Mouse (Mus musculus) lung, adult 2 months (tissue): Measurements from ENCODE around the gene Mrgpre.

Experiments used
- CTCF ChIP-seq: fragments of 200-500 bp; IDR thresholded peaks from 2 replicates; pipeline ENCODE4 v1.5.1; 2011; ENCODE audit warnings: mild to moderate bottlenecking, low read length, control low read depth; ENCODE audit not compliant: insufficient read depth
- POLR2A ChIP-seq: fragments of 200-500 bp; IDR thresholded peaks from 2 replicates; pipeline ENCODE4 v1.6.1; 2011; ENCODE audit warnings: low read depth, mild to moderate bottlenecking, control low read depth, low read length, borderline replicate concordance; ENCODE audit errors: extremely low read depth

- TF ChIP-seq POLR2A (no peak), CTCF (no peak)
Observed at GRCm38 (mm10) chr7:143777375-143777774, 6.9 kb downstream of the Mrgpre start.
